Mouse (Mus musculus) T-cell, adult 2 months (primary cell): ENCODE measurements around the gene Gngt2.

Source experiments
- DNase-seq: peaks from one replicate; pipeline ENCODE4 v3.0.0; 2022; ENCODE audit warnings: low spot score

Gene Gngt2

GRCm38 (mm10) chr11:95837059-95837458 lies at the start of gene Gngt2:
TSS of gene Gngt2 (plus strand) at chr11:95837216.
- DNase-seq, result no peak

DNA sequence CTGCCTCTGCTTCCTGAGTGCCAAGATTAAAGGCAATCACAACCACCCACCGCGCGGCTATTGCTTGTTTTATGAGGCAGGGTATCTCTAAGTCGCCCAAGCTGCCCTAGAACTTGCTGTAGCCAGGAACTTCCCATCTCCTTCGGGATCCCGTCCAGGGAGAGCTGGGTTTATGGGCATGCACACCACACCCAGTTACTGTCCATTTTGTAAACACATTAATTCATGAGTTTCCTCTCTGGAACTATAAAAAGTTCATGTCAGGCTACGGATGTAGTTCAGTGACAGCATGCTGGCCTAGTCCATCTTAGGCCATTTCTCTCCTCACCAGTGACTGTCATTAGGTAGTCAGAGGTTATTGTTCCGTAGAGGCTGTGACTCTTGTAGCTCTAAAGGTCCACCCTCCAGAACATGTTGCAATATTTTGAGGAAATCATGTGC lies 47.5 kb upstream of the Gngt2 start:
- no peak for DNase-seq

DNA sequence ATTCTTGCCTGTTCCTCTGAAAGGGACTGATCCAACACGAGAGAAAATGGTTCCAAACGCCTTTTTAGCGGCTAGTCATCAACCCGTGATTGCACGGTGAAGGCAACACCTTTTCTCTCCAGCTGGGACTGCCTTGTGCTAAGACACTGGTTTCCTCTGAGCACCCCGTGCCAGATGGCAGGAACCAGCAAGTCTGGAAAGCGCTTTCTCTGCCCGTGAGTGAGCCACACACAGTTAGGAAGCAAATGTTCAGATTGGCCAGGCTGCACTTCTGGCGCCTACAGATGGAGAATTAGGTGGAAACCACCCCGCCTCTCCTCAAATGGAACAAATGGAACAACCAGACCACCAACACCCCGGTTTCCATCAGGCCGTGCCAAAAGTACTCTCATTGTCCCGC lies 45.2 kb upstream of the Gngt2 start:
- DNase-seq, result no peak

- DNase-seq, result no peak
Measured at GRCm38 (mm10) chr11:95792950-95793509, 44.0 kb upstream of the Gngt2 start.

- no peak for DNase-seq
Measured at GRCm38 (mm10) chr11:95794201-95794600, 42.8 kb upstream of the Gngt2 start.

- DNase-seq, result no peak
Measured at GRCm38 (mm10) chr11:95795582-95795981, 41.4 kb upstream of the Gngt2 start.

- peak; percentile 60 for DNase-seq
Measured at GRCm38 (mm10) chr11:95805010-95805409, 32.0 kb upstream of the Gngt2 start.

- no peak for DNase-seq
Measured at GRCm38 (mm10) chr11:95805527-95805926, 31.5 kb upstream of the Gngt2 start.

- DNase-seq, result no peak
Measured at GRCm38 (mm10) chr11:95807884-95808283, 29.1 kb upstream of the Gngt2 start.

GRCm38 (mm10) chr11:95808448-95809011 lies 28.5 kb upstream of the Gngt2 start:
- DNase-seq, result no peak

GRCm38 (mm10) chr11:95809603-95810002 lies 27.4 kb upstream of the Gngt2 start:
- DNase-seq, result no peak

DNA sequence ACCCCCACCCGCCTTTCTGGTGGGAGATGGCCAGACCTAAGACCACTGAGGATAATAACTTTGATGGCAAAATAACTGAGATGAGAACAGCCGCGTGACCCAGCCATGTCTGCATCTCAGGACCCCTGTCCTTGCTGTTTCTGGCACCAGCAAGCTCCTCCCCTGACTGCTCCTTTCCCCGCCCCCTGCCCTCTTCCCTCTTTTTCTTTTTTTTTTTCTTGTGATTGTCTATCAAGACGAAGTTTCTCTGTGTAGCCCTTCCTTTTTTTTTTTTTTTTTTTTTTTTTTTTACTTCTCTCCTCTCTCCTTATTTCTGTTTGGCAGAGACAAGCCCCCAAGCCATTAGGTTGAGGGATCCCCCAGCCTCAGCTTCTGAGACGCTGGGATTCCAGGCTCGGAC lies 26.2 kb upstream of the Gngt2 start:
- no peak for DNase-seq

DNA sequence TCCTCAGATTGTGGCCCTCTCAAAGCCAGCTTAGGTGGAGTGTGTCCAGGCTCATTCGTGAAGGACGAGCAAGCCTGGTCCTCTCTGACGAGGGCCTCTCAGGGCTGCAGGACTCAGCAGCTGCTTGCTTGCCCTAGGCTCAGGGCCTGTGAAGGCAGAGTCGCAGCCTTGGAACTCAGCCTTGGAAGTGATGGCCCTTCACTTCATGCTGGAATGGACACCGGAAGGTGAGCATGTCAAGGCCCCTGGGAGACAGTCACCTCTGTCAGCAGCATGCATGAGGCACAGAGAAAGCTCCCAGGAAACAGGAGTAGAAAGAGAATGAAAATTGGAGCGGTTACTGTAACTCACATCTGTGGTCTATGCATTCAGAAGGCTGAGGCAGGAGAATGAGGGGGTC lies 25.3 kb upstream of the Gngt2 start:
- DNase-seq, result no peak

DNA sequence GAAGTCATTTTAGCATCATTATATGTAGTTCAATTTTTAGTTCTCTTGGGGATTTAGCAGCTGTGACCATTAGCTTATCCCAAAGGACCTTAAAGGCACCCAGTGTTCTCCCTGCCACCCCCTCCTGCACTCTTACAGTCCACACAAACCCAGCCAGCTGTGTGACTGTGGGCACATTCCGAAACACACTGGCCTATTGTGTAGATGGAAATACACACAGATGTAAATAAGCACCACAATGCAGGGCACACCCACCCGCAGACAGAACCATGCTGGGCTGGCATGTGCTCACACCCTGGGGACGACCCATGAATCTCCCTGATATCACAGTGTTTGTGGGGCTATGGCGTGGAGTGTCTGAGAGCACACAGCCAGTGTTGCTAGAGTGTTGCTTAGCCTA lies 24.8 kb upstream of the Gngt2 start:
- DNase-seq, result no peak

GRCm38 (mm10) chr11:95814101-95814500 lies 22.9 kb upstream of the Gngt2 start:
- no peak for DNase-seq

GRCm38 (mm10) chr11:95814857-95815256 lies 22.2 kb upstream of the Gngt2 start:
- DNase-seq, result no peak

- no peak for DNase-seq
Measured at GRCm38 (mm10) chr11:95815412-95815811, 21.6 kb upstream of the Gngt2 start.

- no peak for DNase-seq
Measured at GRCm38 (mm10) chr11:95819138-95819537, 17.9 kb upstream of the Gngt2 start.

DNA sequence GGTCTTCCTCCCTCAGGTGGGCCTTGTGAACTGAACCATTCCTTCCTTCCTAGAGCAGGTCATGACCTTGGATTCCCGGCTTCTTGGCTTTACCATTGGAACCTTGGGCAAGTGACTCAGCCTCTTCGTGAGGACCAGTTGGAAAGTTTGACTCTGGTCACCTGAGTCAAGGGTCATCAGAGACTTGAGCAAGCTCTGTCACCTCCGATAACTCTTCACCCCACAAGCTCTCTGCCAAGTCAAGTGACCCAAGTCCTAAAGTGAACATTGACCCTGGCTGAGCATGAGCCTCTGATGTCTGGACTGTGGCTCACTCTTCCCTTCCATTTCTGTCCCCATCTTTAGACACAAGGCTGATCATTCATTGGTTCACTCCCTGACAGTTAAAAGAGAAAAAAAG lies 15.5 kb upstream of the Gngt2 start:
- DNase-seq, result no peak

- no peak for DNase-seq
Measured at GRCm38 (mm10) chr11:95822437-95822836, 14.6 kb upstream of the Gngt2 start.

DNA sequence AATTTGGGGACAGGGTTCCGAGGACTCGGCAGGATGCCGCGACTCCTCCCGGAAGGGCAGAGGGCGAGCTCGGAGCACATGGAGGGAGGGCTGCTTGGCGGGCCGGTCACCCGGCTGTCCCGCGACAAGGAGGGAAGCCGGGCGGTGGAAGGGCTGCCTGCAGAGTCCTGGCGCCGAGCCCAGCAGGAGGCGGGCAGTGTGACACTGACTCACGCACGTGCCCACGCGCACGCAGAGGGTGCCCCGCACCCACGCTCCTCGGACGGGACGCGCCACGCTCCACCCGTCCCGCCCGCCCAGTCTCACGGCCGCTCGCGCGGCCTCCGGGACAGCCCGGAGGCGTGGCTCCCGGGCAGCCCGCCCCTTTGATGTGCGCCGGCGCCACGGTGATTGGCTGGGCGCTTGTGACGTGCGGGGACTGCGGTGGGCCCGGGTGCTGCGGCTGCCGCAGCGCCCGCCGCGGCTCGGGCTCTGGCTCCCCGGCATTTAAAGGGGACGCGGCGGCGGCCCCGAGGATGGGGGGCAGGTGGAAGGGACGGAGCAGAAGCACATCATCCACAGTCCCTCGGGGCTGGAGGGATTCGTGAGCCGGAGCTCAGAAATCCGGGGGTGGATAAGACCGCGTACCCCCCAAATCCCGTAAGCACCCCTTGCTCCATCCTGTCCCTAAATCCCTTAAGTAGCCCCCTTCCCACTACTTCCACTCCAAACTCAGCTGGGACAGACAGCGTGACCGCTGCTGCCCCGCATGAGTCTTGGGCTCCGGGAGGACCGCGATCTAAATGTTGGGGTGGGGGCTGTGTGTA lies 12.7 kb upstream of the Gngt2 start, which contains the start of gene Phospho1:
Phospho1 (plus strand) TSS at position 429 of the 806 bp plus-strand sequence.
- peak; percentile 84 for DNase-seq

DNA sequence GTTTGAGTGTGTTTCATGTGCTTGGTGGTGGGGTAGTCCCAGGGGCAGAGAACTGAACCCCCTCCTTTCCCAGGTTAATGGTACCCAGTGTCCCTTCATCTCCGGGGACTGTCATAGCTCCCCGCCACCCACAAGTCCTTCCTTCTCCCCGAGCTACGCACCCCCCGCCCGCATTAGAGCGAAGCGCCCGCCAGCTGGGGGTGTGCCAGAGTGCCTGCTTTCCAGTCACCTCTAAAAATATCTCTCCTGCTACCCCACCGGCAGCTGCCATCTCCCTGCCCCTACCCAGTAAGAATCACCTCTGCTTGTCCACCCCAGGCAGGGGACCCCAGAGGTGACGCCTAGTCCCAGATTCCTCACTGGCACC lies 12.2 kb upstream of the Gngt2 start:
- peak; percentile 32 for DNase-seq

GRCm38 (mm10) chr11:95825625-95826024 lies 11.4 kb upstream of the Gngt2 start:
- DNase-seq, result no peak
